Mouse (Mus musculus) left cerebral cortex, postnatal 4 days (tissue): ENCODE measurements at regions not wholly inside any gene's neighbourhood (a gene's known extent, or its start where the extent isn't known, plus 50 kb on each side); places are given as distances from the start of the nearest gene placed in this dataset.

Experiments used
- DNase-seq: peaks from one replicate; pipeline ENCODE4 v3.0.0-alpha.2; 2022
- intact Hi-C: fragments of 180-260 bp; cut with DNase I; formaldehyde crosslinking; loops from one replicate; pipeline ENCODE4 v1.15.1; 2025

DNA sequence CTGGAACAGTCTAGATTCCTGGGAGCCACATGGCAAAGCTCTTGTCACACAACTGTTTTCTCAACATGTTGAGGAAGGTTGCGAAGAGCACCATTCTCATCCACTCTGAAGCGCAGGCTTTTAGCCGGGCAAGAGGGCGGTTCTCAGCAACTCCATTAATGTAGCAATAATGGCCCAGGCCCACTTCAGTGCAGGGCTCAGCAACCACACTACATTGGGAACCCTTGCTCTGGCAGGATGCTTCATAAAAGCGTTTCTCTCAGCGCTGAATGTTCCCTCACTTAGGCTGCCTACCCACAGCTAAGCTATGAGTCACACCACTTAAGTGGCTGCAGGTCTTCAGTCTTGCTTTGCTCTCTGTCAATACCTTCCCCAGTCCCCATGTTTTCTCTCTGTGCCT is 102.2 kb upstream of the Oxgr1 start:
- DNase-seq = no peak
- intact Hi-C loops = no loop called here

DNA sequence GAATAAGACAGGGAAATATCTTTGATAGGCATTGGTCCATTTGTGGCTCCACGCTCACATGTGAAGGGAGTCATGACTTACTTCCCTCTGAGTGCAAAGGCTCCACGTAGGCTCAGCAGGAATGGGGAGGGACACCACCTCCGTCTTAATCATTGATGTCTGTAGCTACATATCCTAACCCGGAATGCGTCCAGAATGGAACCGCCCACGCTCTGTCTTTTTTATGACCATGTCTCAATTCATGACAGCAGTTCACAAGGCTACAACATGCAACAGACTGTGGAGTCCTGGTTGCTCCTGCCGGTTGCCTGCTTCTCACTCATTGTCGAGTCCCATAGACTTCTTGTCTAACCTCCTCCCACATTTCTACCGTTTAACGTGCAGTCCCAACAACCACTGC is 104.1 kb upstream of the Oxgr1 start:
- no peak for DNase-seq
- intact Hi-C loops = no loop called here

DNA sequence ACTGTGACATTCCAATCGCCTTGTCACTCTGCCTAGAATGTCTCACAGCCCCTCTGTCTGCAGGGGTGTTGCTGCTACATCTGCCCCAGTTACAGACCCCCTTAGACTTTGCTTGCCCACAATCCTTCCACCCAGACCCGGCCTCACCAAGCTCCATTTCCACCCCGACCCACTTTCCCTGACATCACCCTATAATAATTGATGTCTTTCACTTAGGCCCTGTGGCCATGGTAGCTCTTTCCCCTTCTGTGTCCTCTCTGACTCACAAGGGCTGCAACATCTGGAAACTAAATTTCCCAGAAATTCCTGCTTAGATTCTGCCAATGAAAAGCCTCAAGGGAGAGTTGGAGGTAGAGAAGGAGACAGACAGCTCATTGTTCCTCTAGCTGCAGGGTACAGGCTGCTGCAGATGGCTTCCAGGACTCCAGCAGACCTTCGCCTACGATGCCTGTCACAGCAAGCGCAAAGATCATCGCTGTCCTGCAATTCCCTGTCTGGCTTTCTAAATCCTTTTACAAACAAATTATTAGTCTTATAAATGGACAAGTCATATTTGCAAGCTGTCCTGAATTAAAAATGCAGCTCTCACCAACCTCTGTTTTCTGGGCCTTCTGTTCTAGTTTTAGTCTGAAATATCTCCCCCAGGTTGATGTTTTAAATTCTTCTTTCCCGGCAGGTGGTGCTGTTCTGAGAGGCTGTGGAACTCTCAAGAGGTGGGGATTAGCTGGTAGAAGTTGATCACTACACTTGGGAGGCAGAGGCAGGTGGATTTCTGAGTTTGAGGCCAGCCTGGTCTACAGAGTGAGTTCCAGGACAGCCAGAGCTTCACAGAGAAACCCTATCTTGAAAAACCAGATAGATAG is 104.9 kb upstream of the Oxgr1 start:
- intact Hi-C loops = no loop called here
- no peak for DNase-seq

DNA sequence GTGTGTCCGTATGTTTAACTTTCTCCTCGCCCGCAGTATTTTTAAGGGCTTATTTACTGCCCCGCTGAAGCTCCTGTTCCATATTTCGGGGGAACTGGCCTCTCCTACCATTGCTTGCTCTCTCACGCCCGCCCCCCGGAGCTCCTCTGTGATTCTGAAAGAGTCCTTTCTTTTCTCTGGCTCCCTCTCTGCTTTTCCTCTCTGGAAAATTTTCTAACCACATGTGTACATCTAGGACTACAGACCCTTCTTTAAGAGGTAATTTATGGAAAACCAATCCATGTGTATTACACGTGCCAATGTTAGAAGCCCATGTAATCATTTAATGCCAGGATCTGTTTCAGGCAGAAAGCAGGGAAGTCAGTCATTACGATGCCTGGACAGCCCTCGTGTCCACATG is 106.6 kb upstream of the Oxgr1 start:
- no peak for DNase-seq
- intact Hi-C loops = no loop called here

DNA sequence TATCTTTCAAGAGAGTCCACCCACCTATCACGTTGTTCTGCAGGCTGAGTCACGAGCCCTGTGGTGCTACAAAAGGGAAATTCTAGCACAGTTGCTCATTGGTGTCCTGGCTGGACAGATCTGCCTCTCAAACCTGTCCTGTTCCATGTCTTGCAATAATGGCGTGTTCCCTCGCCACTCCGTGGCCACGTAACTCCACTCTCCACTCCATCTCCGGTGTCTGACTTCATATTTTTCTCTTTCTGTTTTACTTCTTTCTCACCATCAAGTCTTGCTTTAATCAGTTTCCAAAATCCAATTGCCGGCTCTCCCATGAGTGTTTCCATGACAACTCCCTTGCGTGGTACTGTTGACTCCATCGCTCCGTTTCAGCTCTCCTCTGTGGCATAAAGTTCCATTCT is 107.1 kb upstream of the Oxgr1 start:
- intact Hi-C loops = no loop called here
- no peak for DNase-seq

DNA sequence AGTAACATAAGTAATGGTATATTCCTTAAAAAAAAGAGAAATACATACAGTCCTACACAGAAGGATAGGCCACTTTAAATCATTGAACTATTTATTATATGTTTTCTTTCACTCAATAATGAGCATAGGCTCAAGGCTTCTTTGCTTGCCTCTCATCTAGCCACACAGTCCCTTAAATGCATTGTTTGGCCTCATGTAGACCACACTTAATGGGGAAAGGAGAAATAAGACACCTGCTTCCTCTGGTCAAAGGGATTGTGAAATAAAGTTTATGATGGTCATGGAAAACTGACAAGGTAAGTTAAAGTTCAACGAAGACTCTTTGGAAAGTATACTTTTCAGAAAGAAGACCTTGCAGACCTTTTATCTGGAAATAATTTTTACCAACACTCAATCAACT is 108.4 kb upstream of the Oxgr1 start:
- intact Hi-C loops = no loop called here
- no peak for DNase-seq

DNA sequence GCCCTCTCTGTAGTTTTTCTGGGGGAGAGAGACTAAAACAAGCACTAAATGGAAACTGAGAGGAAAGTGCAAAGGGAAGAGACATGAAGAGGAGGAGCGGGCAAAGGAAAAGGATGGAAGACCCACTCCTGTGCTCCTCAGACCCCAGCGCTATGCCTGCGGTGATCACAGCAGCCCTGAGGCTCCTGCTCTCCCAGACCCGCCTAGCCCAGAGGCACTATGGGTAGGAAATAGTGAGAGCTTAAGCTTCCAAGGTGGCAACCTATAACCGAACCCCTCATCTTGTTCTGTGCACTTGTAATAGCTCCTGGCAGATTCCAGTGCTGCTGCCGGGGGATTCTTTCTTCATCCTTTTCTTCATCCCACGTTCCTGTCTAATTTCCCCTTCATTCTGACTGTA is 112.2 kb upstream of the Oxgr1 start:
- DNase-seq = no peak
- intact Hi-C loops = no loop called here

DNA sequence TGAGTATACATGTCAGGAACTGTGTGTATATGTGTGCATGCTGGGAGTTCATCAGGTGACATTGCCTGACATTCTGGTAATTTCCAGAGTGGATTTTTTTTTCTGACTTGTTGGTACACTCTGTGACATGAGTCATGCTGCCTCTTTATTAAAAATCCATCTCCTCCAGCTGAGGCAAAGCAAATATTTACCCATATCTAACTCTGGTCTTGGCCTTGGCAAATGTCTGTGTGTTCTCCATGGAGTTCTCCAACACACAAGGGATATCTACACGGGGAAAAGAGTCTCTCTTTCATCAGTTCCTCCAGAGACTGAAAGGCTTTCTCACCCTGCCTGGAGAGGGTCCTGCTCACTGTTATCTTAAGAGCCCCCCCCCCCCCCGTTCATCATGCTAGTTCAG is 111.3 kb upstream of the Mbnl2 start:
- no peak for DNase-seq
- intact Hi-C loops = no loop called here

DNA sequence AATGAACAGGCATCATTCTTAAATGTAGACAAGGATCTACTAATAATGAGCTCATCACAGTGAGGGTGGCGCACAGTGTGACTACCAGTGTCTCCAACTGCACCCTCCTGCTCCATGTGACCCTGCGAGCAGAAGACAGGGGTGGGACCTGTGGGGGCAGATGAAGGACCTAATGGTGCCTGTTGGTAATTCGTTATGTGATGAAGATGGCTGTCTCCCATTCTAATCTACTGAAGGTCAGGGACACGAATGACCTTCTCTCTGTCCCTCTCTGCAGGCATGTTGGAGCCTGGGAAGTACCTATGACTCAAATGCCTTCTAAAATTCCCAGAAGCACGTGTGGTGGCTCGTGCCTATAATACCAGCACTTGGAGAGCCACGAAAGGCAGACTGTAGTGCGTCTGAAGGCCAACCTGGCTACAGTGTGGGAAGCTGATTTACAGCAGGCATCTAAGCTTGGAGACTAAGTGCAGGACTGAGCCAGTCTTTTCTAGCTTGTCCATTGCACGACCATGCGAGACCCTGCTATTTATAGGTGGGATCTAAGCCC is 109.9 kb upstream of the Mbnl2 start:
- DNase-seq = no peak
- intact Hi-C loops = no loop called here

DNA sequence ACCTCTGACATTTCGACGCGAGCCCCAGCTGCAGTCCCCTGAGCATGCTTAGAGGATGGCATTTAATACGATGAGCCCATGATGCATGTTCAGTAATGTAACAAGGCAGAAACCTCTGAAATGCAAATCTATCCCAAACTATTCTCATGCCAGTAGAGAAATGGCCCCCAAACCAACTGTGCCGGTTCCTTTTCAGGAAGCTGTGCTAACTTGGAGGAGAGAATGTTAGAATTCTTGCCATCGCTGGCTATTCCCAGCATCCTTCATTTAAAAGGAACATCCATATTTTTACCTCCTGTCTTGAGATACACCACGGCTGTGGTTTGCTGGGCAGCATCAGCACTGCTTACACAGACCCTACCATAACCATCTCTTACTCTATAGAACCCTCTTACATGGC is 104.7 kb upstream of the Mbnl2 start:
- no peak for DNase-seq
- intact Hi-C loops = no loop called here

DNA sequence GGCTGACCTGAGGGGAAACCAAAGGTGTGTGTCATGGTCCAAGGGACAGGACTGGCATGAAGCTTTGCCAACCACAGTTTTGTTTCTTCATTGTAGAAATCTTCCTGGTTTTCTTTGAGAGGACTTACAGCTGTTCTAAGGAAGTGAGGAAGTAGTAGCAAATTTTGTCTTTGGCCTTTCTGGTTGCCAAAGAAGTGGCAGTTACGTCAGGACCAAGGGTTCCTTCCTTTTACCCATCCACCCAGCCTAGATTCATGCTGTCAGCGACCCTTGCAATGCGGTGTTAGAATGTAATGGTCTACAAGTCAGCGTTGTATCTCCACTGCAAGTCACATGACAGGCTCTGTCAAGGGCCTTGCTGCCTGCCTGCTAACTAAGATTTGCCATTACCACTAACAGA is 103.4 kb upstream of the Mbnl2 start:
- intact Hi-C loops = no loop called here
- no peak for DNase-seq

DNA sequence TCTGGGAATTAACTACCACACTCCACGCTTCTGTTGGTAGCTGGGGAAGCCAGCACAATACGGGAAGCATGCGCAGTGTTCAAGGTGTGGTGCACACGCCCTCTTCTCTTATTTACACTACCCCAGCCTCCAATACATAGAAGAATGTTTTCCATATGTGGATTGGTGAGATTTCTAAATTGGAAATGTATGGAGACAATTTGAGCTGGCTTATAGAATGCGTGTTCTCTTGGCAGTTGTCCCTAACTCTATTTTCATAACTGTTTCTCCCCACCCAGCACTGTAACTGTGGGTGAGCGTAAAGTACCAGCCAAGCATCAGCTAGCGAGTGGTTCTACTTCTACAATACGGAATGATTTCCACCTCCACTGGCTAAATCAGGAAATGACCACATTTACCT is 102.6 kb upstream of the Mbnl2 start:
- intact Hi-C loops = no loop called here
- no peak for DNase-seq

DNA sequence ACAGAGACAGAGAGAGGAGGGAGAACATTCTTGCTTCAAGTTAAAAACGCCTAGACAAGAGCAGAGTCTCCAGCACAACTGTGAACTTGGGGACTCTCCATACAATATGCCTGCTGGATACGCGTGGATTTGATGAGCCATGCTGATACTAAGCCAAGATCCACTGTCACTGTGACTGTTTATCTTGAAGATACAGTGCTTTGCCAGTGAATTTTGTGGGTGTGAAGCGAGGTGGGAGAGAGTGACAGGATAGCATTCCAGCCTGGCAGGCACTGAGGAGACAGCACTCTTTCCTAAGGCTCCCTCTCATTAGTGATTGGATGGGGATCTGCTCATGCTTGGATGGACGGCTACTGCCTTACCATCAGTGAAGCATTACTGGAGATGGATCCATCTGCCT is 100.9 kb upstream of the Mbnl2 start:
- DNase-seq = no peak
- intact Hi-C loops = no loop called here

DNA sequence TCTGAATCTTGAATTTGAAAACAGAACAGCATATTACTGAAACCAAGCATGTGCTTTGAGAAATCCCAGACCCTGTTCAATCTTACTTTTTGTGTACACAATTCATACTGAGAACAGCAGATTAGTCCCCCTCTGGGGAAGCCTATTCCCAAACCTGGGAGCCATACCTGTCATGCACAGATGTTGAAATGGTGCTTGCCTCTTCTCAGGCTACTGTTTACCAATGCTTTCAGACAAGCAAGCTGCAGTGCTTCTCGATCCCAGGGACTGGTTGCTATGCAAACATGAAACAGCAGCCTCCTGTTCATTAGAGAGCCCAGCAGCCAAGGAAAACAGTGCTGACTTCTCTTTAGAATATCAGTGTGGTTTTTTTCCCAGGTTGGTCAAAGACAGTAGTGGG is 80.3 kb upstream of the Mbnl2 start:
- DNase-seq = no peak
- intact Hi-C loops = no loop called here

DNA sequence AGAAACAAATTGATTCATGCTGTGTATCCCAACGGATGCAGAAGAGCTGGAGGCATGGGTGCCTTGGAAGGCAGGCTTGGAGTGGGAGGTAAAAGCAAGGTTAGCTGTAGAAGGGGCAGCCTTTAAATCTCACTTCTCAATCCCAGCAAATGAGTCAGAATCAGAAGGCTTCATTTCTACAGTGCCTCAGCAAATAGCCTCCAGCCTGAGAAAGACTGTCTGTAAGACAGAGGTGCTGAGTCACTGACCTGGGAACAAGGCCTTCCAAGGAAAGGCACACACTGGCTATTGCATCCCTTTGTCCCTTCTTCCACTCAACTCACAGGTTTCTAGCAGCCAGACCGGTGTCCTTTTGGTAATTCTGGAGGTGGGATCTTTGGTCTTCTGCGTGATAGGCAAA is 63.7 kb upstream of the Mbnl2 start:
- intact Hi-C loops = no loop called here
- DNase-seq = no peak

DNA sequence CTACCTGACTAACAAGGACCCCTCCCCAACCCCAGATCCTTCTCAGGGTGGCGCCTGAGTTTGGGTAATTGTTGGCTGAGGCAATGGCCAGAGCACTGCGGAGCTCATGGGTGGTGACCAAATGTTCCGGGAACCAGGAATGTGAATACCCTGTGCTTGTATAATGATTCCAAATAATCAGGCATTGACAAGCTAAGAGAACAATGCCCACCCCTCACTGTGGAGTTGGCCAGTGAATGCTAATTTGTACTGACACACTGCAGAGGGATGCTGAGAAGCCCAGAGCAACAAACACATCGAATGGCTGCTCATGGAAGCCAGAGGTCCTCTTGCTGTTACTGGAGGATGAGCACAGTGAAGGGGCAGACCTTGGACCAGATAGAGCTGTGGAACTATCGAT is 62.8 kb upstream of the Mbnl2 start:
- intact Hi-C loops = no loop called here
- DNase-seq = peak; percentile 45

DNA sequence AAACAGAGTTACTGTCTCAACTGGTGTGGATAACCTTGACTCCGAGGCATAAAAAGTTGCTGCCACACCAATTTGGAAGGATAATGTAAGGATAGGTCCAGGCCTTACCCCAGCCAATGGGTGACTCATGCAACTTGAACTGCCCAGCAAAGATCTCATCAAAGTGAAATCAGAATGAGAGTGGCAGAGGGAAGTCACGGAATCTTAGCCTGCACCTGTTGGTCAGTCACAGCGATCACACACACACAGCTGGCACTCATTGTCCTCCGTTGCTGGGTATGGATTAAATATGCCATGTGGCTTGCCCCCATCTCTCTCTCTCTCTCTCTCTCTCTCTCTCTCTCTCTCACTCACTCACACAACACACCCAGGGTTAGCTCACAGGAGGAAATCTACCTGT is 56.2 kb upstream of the Mbnl2 start:
- no peak for DNase-seq
- intact Hi-C loops = no loop called here

DNA sequence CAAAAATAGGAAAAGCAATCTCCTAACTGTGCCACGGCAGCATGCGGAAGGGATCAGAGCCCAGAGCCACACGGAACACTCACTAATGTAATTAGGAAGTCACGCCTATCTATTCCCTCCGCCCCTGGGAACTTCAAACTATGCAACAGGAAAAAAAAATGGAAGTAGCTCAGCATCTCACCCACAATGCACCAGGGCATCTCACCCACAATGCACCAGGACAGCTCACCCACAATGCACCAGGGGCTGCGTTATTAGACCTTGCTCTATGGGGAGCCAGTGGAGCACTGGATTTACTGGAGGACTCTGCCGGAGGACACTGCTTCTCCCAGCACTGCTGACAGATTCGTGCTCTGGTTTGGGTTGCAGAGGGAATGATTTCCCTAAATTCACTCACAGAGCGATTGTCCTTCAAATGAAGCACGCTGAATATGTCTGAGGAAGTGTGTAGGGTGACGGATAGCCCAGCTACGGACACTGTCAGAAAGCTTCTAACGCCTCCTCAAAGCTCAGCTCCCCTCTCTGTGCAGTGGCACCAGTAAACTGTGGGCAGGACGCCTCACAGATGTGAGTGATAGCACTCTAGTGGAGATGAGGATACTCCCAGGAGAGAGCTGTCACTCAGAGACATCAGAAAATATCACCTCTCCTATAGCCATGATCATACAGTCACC is 51.8 kb upstream of the Mbnl2 start:
- no peak for DNase-seq
- intact Hi-C loops = no loop called here

DNA sequence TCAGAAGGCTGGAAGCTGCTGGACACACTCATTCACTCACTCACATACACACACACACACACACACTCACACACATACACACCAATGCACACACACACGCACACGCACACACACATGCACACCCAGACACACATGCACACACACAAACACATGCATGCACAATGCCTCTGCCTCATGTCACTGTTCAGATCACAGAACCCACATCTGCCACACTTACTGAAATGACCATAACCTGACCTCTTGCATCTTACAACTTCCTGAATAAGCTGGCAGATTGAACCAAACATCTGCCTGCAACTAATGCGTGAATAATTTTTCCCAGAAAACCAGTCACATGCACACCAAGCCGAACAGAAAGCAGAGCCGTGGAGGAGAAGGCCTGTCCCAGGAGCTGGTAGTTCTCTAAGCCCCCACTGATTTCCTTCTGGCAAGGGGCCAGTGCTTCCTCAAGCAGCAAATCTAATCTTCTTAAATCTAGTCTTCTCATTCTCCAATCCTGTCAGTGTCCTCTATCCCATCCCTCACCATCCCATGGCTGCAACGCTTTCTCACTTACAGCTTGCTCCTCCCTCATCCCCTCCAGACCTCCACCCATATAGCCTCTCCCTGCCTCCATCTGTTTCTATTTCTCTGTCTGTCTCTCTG is 51.1 kb upstream of the Mbnl2 start:
- DNase-seq = peak; percentile 86
- intact Hi-C loops = no loop called here

DNA sequence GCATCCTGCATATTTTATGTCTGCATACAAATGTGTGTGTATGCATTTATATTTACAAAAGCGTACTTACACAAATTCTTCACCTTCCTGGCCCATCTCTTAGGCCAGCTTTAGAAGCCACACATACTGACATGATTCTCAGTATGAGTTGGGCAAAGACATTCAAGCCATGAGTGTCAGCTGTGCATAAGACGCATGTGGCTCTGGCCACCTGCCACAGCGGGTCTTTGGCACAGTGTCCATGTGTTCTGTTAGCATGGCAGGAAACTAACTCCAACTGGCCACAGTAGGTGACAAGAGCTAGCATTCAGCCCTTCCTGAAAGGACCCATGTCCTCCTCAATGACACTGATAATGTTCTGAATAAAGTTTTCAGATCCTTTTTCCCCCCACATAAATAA is 49.8 kb upstream of the Mbnl2 start:
- peak; percentile 95 for DNase-seq
- intact Hi-C loops = no loop called here
